Mouse (Mus musculus): ENCODE measurements around the gene Lrriq3. TPM values are rescaled to one million over a fixed set of nuclear protein-coding genes. Genes with fewer than 3 reads are reported as not detected.

The Lrriq3 gene
- total and polyA plus RNA-seq, 2 experiments from 2014 or later = 1.0 to 2.1 TPM

- no peak overlapping the region for H3K4me2 ChIP-seq (ENCODE audit: low read depth, low read length, poor library complexity, severe bottlenecking)
- ATAC-seq (ENCODE audit: low FRiP score) = no peak
- no peak overlapping the region for H3K4me3 ChIP-seq (ENCODE audit: low read depth, low read length)
- H3K9me3 ChIP-seq (ENCODE audit: low read length) = no peaks in the 10 kb centered on the region
- WGBS = 88% methylated on average over 5 of the region's 5 CpGs
- H3K27me3 ChIP-seq (ENCODE audit: insufficient read depth, low read length) = no peaks in the 10 kb centered on the region
- H3K36me3 ChIP-seq (ENCODE audit: insufficient read depth, low read length) = no peaks in the 10 kb centered on the region
- H3K27ac ChIP-seq (ENCODE audit: low read depth, low read length) = no peak overlapping the region
- no peak for TF ChIP-seq CTCF (IDR thresholded peaks at IDR 0.05)
- DNase-seq (ENCODE audit: low spot score) = no peak
- no peak overlapping the region for H3K9ac ChIP-seq (replicated peaks; ENCODE audit: low read length, poor library complexity, severe bottlenecking)
- H3K4me1 ChIP-seq (ENCODE audit: insufficient read depth, low read length) = no peaks in the 10 kb centered on the region
These were observed 44.5 kb downstream of the Lrriq3 start for GRCm38 (mm10) chr3:155137737-155138136.

GRCm38 (mm10) chr3:155141047-155141446 lies 47.8 kb downstream of the Lrriq3 start:
- no peak for DNase-seq (ENCODE audit: low spot score)
- no peaks in the 10 kb centered on the region for H3K27me3 ChIP-seq (ENCODE audit: insufficient read depth, low read length)
- TF ChIP-seq CTCF (IDR thresholded peaks at IDR 0.05) = no peak
- 91% methylated on average over 11 of the region's 11 CpGs for WGBS
- no peak for ATAC-seq (ENCODE audit: low FRiP score)
- no peaks in the 10 kb centered on the region for H3K36me3 ChIP-seq (ENCODE audit: insufficient read depth, low read length)
- H3K4me3 ChIP-seq (ENCODE audit: low read depth, low read length) = no peak overlapping the region
- H3K27ac ChIP-seq (ENCODE audit: low read depth, low read length) = no peak overlapping the region
- H3K9ac ChIP-seq (replicated peaks; ENCODE audit: low read length, poor library complexity, severe bottlenecking) = no peak overlapping the region
- no peaks in the 10 kb centered on the region for H3K9me3 ChIP-seq (ENCODE audit: low read length)
- H3K4me1 ChIP-seq (ENCODE audit: insufficient read depth, low read length) = no peaks in the 10 kb centered on the region
- no peak overlapping the region for H3K4me2 ChIP-seq (ENCODE audit: low read depth, low read length, poor library complexity, severe bottlenecking)

GRCm38 (mm10) chr3:155144368-155144767 lies 51.1 kb downstream of the Lrriq3 start:
- no peaks in the 10 kb centered on the region for H3K36me3 ChIP-seq (ENCODE audit: insufficient read depth, low read length)
- no peak overlapping the region for H3K27ac ChIP-seq (ENCODE audit: low read depth, low read length)
- 94% methylated on average over 1 of the region's 1 CpGs for WGBS
- no peak overlapping the region for H3K4me3 ChIP-seq (ENCODE audit: low read depth, low read length)
- H3K27me3 ChIP-seq (ENCODE audit: insufficient read depth, low read length) = no peaks in the 10 kb centered on the region
- H3K9ac ChIP-seq (replicated peaks; ENCODE audit: low read length, poor library complexity, severe bottlenecking) = no peak overlapping the region
- H3K4me2 ChIP-seq (ENCODE audit: low read depth, low read length, poor library complexity, severe bottlenecking) = no peak overlapping the region
- ATAC-seq (ENCODE audit: low FRiP score) = no peak
- no peak for TF ChIP-seq CTCF (IDR thresholded peaks at IDR 0.05)
- no peak for DNase-seq (ENCODE audit: low spot score)
- no peaks in the 10 kb centered on the region for H3K4me1 ChIP-seq (ENCODE audit: insufficient read depth, low read length)
- H3K9me3 ChIP-seq (ENCODE audit: low read length) = no peaks in the 10 kb centered on the region

GRCm38 (mm10) chr3:155161842-155162241 lies 68.6 kb downstream of the Lrriq3 start:
- H3K27ac ChIP-seq (ENCODE audit: low read depth, low read length) = no peak overlapping the region
- no peaks in the 10 kb centered on the region for H3K4me1 ChIP-seq (ENCODE audit: insufficient read depth, low read length)
- no peak overlapping the region for H3K4me2 ChIP-seq (ENCODE audit: low read depth, low read length, poor library complexity, severe bottlenecking)
- no peaks in the 10 kb centered on the region for H3K9me3 ChIP-seq (ENCODE audit: low read length)
- no peaks in the 10 kb centered on the region for H3K27me3 ChIP-seq (ENCODE audit: insufficient read depth, low read length)
- H3K4me3 ChIP-seq (ENCODE audit: low read depth, low read length) = no peak overlapping the region
- no peak for DNase-seq (ENCODE audit: low spot score)
- no peaks in the 10 kb centered on the region for H3K36me3 ChIP-seq (ENCODE audit: insufficient read depth, low read length)
- no peak for TF ChIP-seq CTCF (IDR thresholded peaks at IDR 0.05)
- ATAC-seq (ENCODE audit: low FRiP score) = no peak
- H3K9ac ChIP-seq (replicated peaks; ENCODE audit: low read length, poor library complexity, severe bottlenecking) = no peak overlapping the region

GRCm38 (mm10) chr3:155180303-155180902 lies 87.2 kb downstream of the Lrriq3 start:
- no peaks in the 10 kb centered on the region for H3K36me3 ChIP-seq (ENCODE audit: insufficient read depth, low read length)
- H3K9me3 ChIP-seq (ENCODE audit: low read length) = no peaks in the 10 kb centered on the region
- DNase-seq (ENCODE audit: low spot score) (no peak), ATAC-seq (ENCODE audit: low FRiP score) (no peak)
- WGBS = 73% methylated on average over 3 of the region's 3 CpGs
- H3K9ac ChIP-seq (replicated peaks; ENCODE audit: low read length, poor library complexity, severe bottlenecking) = no peak overlapping the region
- no peak for TF ChIP-seq CTCF (IDR thresholded peaks at IDR 0.05)
- no peak overlapping the region for H3K4me3 ChIP-seq (ENCODE audit: low read depth, low read length)
- no peak overlapping the region for H3K27ac ChIP-seq (ENCODE audit: low read depth, low read length)
- no peaks in the 10 kb centered on the region for H3K27me3 ChIP-seq (ENCODE audit: insufficient read depth, low read length)
- no peak overlapping the region for H3K4me2 ChIP-seq (ENCODE audit: low read depth, low read length, poor library complexity, severe bottlenecking)
- no peaks in the 10 kb centered on the region for H3K4me1 ChIP-seq (ENCODE audit: insufficient read depth, low read length)

- ATAC-seq (ENCODE audit: low FRiP score) (no peak), DNase-seq (ENCODE audit: low spot score) (no peak)
- no peaks in the 10 kb centered on the region for H3K27me3 ChIP-seq (ENCODE audit: insufficient read depth, low read length)
- H3K36me3 ChIP-seq (ENCODE audit: insufficient read depth, low read length) = no peaks in the 10 kb centered on the region
- WGBS = 91% methylated on average over 2 of the region's 2 CpGs
- no peak overlapping the region for H3K9ac ChIP-seq (replicated peaks; ENCODE audit: low read length, poor library complexity, severe bottlenecking)
- H3K9me3 ChIP-seq (ENCODE audit: low read length) = no peaks in the 10 kb centered on the region
- H3K27ac ChIP-seq (ENCODE audit: low read depth, low read length) = no peak overlapping the region
- no peak for TF ChIP-seq CTCF (IDR thresholded peaks at IDR 0.05)
- H3K4me1 ChIP-seq (ENCODE audit: insufficient read depth, low read length) = no peaks in the 10 kb centered on the region
- no peak overlapping the region for H3K4me2 ChIP-seq (ENCODE audit: low read depth, low read length, poor library complexity, severe bottlenecking)
- no peak overlapping the region for H3K4me3 ChIP-seq (ENCODE audit: low read depth, low read length)
These were observed 93.2 kb downstream of the Lrriq3 start for GRCm38 (mm10) chr3:155186456-155186855.
